Mouse (Mus musculus) kidney, postnatal 0 days (tissue): ENCODE results near the gene Smarcd2. TPM values are rescaled to one million over a fixed set of nuclear protein-coding genes. Genes with fewer than 3 reads are reported as not detected.

Experiments
- ATAC-seq: fragments of 200-750 bp; cut with Nextera tagmentation; replicated peaks from 2 replicates; pipeline ENCODE4 v1.8.0; 2017; ENCODE audit warnings: low read depth, moderate number of reproducible peaks, moderate TSS enrichment, moderate library complexity; ENCODE audit not compliant: low FRiP score
- DNase-seq: peaks from one replicate; pipeline ENCODE4 v3.0.0-alpha.2; 2016; ENCODE audit warnings: low spot score
- H3K27ac ChIP-seq: fragments of 300-500 bp; sonication (generic); 2 replicates; pipeline ENCODE4 v1.5.1; 2014; ENCODE audit warnings: mild to moderate bottlenecking
- H3K27me3 ChIP-seq: fragments of 300-500 bp; sonication (generic); 2 replicates; pipeline ENCODE4 v1.6.1; 2014; ENCODE audit warnings: low read length, mixed read lengths; ENCODE audit not compliant: insufficient read depth
- H3K36me3 ChIP-seq: fragments of 300-500 bp; sonication (generic); 2 replicates; pipeline ENCODE4 v1.6.1; 2014; ENCODE audit warnings: low read length, mixed read lengths; ENCODE audit not compliant: insufficient read depth
- H3K4me1 ChIP-seq: fragments of 300-500 bp; sonication (generic); replicated peaks from 2 replicates; pipeline ENCODE4 v1.6.1; 2014; ENCODE audit warnings: antibody characterized with exemption, low read length, mixed read lengths; ENCODE audit not compliant: insufficient read depth
- H3K4me2 ChIP-seq: fragments of 300-500 bp; sonication (generic); 2 replicates; pipeline ENCODE4 v1.6.1; 2014; ENCODE audit warnings: mild to moderate bottlenecking, low read length, moderate library complexity, mixed read lengths
- H3K4me3 ChIP-seq: fragments of 300-500 bp; sonication (generic); replicated peaks from 2 replicates; pipeline ENCODE4 v1.5.1; 2014; ENCODE audit warnings: low read depth, low read length
- H3K9ac ChIP-seq: fragments of 300-500 bp; sonication (generic); 2 replicates; pipeline ENCODE4 v1.6.1; 2014; ENCODE audit warnings: low read depth, low read length
- H3K9me3 ChIP-seq: fragments of 300-500 bp; sonication (generic); replicated peaks from 2 replicates; pipeline ENCODE4 v1.6.1; 2016; ENCODE audit warnings: low read length, inconsistent platforms, mixed read lengths
- CTCF ChIP-seq: IDR thresholded peaks from 2 replicates; pipeline ENCODE4 v1.5.1; 2016; ENCODE audit warnings: antibody characterized with exemption, low read depth, mild to moderate bottlenecking, moderate library complexity
- WGBS: fragments of 180-500 bp; shearing (Covaris S2); extraction: QIAGEN DNeasy Blood & Tissue Kit; methylation state at CpG from one replicate; pipeline ENCODE4 v1.1.7; 2014; 5-methylcytosine and 5-hydroxymethylcytosine counted together
- polyA plus RNA-seq: library from polyadenylated mRNA; unstranded; fragments of >200 nt; fragmentation: Nextera tagmentation; extraction: Ambion mirVana; gene quantifications from 2 replicates; pipeline ENCODE4 v1.2.1, GENCODE M21; 2015

Smarcd2 gene
- polyA plus RNA-seq, 1 experiment from 2014 or later: 44.6 TPM

DNA sequence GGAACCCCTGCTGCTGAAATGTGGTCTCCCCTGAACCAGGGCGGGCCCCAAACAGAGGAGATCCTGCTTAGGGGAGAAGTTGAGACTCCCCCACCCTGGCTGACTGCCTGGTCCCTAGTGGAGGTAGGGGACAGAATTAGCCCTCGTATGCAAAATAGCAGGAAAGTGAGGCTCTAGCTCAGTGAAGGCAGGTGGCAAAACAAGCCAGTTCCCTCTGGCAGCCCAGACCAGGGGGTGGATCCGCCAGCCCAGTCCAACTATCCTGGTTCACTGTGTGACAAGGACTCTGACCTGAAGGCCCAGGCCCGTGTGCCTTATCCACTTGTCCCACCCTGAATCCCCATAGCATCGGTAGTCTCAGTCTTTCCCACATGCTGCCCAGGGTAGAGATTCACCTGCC lies 37.4 kb upstream of the Smarcd2 start:
- Histone ChIP-seq H3K9me3 (no peaks in the 10 kb centered on the region), H3K4me2 (no peak overlapping the region), H3K9ac (no peak overlapping the region), H3K4me3 (no peak overlapping the region), H3K27me3 (no peaks in the 10 kb centered on the region), H3K4me1 (peaks cover 19% of the 10 kb centered on the region), H3K36me3 (no peaks in the 10 kb centered on the region), H3K27ac (no peak overlapping the region)
- 71% methylated on average over 5 of the region's 5 CpGs for WGBS
- no peak for DNase-seq
- no peak for TF ChIP-seq CTCF
- ATAC-seq: no peak

DNA sequence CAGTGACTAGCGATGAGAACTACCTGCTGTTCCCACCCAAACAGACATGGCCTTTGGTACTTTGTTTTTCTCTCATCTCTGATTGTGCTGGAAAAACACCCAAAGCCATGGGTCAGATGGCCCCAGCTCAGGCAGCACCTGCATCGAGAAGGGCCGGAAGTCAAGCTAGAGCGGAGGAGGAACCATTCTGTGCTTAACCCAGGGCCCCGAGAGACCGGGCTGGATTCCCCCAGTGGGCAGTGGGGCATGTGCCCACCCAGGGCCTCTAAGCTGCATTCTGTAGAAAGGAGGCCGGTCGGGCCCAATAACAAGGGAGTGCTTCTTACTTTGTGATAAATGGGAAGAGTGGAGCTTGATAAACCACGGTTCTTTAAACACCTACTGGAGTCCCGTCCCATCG lies 35.4 kb upstream of the Smarcd2 start:
- WGBS: 39% methylated on average over 11 of the region's 11 CpGs
- 0 out of 2 replicates have a peak, but pooled peaks have one; percentile 29 for ATAC-seq
- no peak for TF ChIP-seq CTCF
- peaks cover 8% of the 10 kb centered on the region for H3K4me1 ChIP-seq
- H3K27ac ChIP-seq: peak overlapping the region; percentile 52; the same call in 1 of the 2 replicates
- H3K4me3 ChIP-seq: no peak overlapping the region
- peak overlapping the region; percentile 22; the same call in 1 of the 2 replicates for H3K4me2 ChIP-seq
- H3K27me3 ChIP-seq: no peaks in the 10 kb centered on the region
- H3K9me3 ChIP-seq: no peaks in the 10 kb centered on the region
- peak; percentile 56 for DNase-seq
- no peaks in the 10 kb centered on the region for H3K36me3 ChIP-seq
- H3K9ac ChIP-seq: no peak overlapping the region

DNA sequence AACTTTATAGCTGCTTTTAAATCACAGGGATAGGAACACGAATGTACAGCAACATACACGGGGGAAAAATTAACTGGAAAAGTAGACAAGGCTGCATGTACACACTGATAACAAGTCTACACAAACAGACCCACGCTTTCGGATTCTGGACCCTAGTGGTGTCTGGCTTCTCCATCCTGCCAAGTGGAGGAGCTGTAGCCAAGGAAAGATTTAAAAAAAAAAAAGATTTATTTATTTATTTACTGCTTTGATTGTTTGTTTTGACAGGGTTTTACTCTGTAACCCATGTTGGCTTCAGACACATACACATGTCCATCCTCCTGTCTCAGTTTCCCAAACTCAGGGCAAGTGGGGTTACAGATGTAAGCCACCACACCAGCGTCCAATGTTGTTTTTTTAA lies 34.7 kb upstream of the Smarcd2 start:
- no peaks in the 10 kb centered on the region for H3K27me3 ChIP-seq
- H3K4me2 ChIP-seq: peak overlapping the region; percentile 22; the same call in 1 of the 2 replicates
- H3K4me3 ChIP-seq: no peak overlapping the region
- ATAC-seq (no peak), DNase-seq (no peak)
- TF ChIP-seq CTCF: no peak
- WGBS: 33% methylated on average over 5 of the region's 5 CpGs
- H3K9ac ChIP-seq: no peak overlapping the region
- H3K4me1 ChIP-seq: peaks cover 6% of the 10 kb centered on the region
- H3K9me3 ChIP-seq: no peaks in the 10 kb centered on the region
- peak overlapping the region; percentile 11; the same call in 1 of the 2 replicates for H3K27ac ChIP-seq
- no peaks in the 10 kb centered on the region for H3K36me3 ChIP-seq

DNA sequence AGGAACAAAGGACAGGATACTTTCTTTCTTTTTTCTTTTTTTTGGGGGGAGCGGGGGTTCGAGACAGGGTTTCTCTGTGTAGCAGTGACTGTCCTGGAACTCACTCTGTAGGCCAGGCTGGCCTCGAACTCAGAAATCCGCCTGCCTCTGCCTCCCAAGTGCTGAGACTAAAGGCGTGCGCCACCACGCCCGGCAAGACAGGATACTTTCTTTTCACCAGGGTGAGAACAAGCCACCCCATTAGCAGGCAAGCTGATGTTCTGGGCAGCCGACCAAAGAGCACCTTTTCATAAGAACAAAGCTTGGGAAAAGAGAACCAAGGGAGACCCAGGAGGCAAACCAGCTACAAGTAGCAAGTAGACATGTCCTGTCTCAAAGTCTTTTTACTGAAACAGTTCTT lies 34.0 kb upstream of the Smarcd2 start:
- no peak for DNase-seq
- no peak for ATAC-seq
- H3K9me3 ChIP-seq: no peaks in the 10 kb centered on the region
- no peaks in the 10 kb centered on the region for H3K27me3 ChIP-seq
- H3K4me3 ChIP-seq: no peak overlapping the region
- TF ChIP-seq CTCF: no peak
- no peak overlapping the region for H3K9ac ChIP-seq
- 90% methylated on average over 9 of the region's 9 CpGs for WGBS
- H3K27ac ChIP-seq: no peak overlapping the region
- peaks cover 6% of the 10 kb centered on the region for H3K4me1 ChIP-seq
- H3K4me2 ChIP-seq: no peak overlapping the region
- no peaks in the 10 kb centered on the region for H3K36me3 ChIP-seq

DNA sequence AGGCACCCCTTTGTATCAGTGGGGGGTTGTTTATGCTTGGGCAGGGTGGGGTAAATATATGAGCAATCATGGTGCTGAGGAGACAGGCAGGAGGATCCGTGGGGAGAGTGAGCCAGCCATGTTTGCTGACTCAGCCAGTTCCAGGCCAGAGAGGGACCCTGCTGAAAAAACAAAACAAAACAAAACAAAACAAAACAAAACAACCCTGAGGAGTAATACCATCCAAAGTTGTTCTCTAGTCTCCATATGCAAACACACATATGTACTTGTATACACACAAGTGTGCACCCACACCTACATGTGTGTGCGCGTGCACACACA lies 33.3 kb upstream of the Smarcd2 start:
- H3K27ac ChIP-seq: no peak overlapping the region
- DNase-seq (no peak), ATAC-seq (no peak)
- no peaks in the 10 kb centered on the region for H3K27me3 ChIP-seq
- no peaks in the 10 kb centered on the region for H3K9me3 ChIP-seq
- H3K36me3 ChIP-seq: no peaks in the 10 kb centered on the region
- no peak overlapping the region for H3K4me3 ChIP-seq
- H3K4me2 ChIP-seq: no peak overlapping the region
- H3K4me1 ChIP-seq: peaks cover 6% of the 10 kb centered on the region
- no peak for TF ChIP-seq CTCF
- 76% methylated on average over 3 of the region's 3 CpGs for WGBS
- no peak overlapping the region for H3K9ac ChIP-seq

DNA sequence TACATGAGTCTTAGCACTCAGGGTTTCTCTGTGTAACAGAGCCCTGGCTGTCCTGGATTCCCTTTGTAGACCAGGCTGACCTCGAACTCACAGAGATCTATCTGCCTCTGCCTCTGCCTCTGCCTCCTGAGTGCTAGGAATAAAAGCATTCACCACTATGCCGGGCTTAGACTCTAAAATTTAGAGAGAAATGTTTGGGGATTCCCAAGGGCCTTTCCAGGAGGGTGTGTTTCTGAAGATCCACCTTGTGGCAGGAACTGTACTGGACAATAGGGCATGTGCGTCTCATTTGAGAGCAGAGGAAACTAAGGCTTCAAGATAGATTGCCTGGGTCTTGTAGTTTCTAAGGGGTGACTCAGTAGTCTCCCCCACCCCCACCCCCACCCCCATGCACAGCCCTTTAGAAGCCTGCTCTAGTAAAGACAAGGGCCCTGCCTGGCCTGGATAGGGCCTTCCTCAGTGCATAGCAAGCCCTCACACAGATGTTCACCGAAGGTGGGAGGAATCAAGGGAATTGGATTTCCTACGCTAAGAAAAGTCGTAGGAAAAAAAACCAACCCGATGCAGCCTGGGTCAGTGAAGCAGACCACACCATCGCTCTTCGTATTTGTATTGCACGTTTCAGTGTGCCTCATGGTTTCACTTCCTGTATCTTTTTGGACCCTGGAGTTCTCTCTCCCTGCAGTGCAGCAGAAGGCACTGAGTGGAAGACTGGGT lies 32.7 kb upstream of the Smarcd2 start:
- Histone ChIP-seq H3K36me3 (no peaks in the 10 kb centered on the region), H3K27ac (0 out of 2 replicates have a peak overlapping the region, but pooled peaks have one; percentile 8), H3K9ac (no peak overlapping the region), H3K4me1 (peaks cover 6% of the 10 kb centered on the region), H3K4me3 (no peak overlapping the region), H3K27me3 (no peaks in the 10 kb centered on the region), H3K9me3 (no peaks in the 10 kb centered on the region), H3K4me2 (no peak overlapping the region)
- WGBS: 47% methylated on average over 10 of the region's 10 CpGs
- peak; percentile 24 for DNase-seq
- no peak for TF ChIP-seq CTCF
- no peak for ATAC-seq

DNA sequence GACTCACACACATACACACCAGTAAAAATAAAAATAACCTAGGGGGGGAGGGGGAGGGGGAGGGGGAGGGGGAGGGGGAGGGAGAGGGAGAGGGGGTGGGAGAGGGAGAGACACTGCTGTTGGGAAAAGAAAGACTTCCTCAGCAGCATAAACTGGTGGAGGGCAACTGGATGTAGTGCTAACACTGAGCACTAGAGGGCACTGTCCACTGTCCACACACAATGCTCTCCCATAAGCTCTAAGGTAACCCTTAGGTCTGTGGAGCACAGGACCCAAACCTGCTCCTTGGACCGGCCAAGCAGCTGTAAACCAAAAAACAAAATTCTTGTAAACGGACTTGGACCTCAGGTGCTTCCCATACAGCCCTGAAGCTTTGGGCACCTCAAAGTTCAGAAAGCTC lies 29.9 kb upstream of the Smarcd2 start:
- no peaks in the 10 kb centered on the region; the same call in 1 of the 2 replicates for H3K4me1 ChIP-seq
- no peak overlapping the region for H3K4me3 ChIP-seq
- DNase-seq (peak; percentile 85), ATAC-seq (peak; percentile 69; the same call in 1 of the 2 replicates)
- H3K9me3 ChIP-seq: no peaks in the 10 kb centered on the region
- H3K4me2 ChIP-seq: no peak overlapping the region
- 3% methylated on average over 2 of the region's 2 CpGs for WGBS
- no peaks in the 10 kb centered on the region for H3K36me3 ChIP-seq
- H3K27me3 ChIP-seq: no peaks in the 10 kb centered on the region
- TF ChIP-seq CTCF: peak; percentile 77
- no peak overlapping the region for H3K9ac ChIP-seq
- no peak overlapping the region for H3K27ac ChIP-seq
